Mouse (Mus musculus) layer of hippocampus, postnatal 10 days (tissue): ENCODE results near the gene Gbp4. TPM values are rescaled to one million over a fixed set of nuclear protein-coding genes. Genes with fewer than 3 reads are reported as not detected.
"Not testable (repeated sequence)": the region's sequence is repeated elsewhere in the genome, so short reads cannot be mapped to it uniquely, and the experiment has no call there.

Experiments
- DNase-seq, 2 experiments: peaks; one replicate each; pipeline ENCODE4 v3.0.0; 2021; ENCODE audit warnings: low spot score in 2 of 2
- long read RNA-seq: library from polyadenylated mRNA; stranded (forward); transcript quantifications from one replicate; pipeline ENCODE4 v2.0.0, GENCODE M21; 2023
- total RNA-seq, 2 experiments: library from RNA; stranded (reverse); gene quantifications; 2 replicates each; pipeline ENCODE4 v1.2.3; 2021

The Gbp4 gene
- total RNA-seq, result under 1 TPM; 0.29 to 0.80 TPM
- long read RNA-seq, result 0 reads

GRCm38 (mm10) chr5:105139409-105140088 lies at the start of gene Gbp4, which contains the start of the genes Gbp9 and Gbp8:
TSS of gene Gbp4 (minus strand) at chr5:105139586.
TSS of gene Gbp9 (minus strand) at chr5:105139539.
TSS of gene Gbp8 (minus strand) at chr5:105139540.
- DNase-seq, result not testable (repeated sequence)

GRCm38 (mm10) chr5:105181446-105181845 lies 42.1 kb upstream of the Gbp4 start:
- DNase-seq, result no peak

DNA sequence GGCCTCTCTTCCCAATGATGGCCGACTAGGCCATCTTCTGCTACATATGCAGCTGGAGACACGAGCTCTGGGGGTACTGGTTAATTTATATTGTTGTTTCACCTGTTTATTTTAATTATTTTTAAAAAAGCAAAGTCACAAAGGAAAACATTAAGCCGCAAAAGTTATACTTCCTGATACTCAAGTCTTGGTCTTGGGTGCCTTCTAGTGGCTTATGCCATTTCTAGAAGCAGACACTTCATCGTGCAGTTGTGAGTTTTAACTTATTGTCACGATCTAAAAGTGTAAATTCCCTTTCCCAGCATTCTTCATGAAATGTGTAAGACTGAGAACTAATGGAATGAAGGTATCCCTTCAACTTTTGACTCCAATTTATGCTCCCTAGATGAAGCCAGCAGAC lies 17.2 kb upstream of the Gbp4 start:
- no peak for DNase-seq

DNA sequence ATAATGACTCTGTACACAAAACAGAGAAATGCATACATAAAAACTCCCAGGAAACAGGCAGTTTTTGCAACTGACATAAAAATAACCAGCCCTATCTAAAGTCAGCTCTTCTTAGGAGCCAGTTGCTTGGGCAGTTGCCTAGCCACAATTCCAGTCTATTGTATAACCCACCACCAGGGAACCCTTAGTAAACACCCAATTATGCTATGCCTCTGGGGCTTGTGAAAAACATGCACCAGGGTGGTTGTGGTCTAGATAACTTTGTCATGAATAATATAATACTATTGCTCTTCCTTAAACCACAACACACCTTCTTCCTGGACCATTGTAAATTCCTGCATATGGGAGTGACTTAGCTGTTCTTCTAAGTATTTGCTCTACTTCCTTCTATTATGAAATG lies 14.7 kb upstream of the Gbp4 start:
- DNase-seq, result no peak

GRCm38 (mm10) chr5:105148062-105148461 lies 8.7 kb upstream of the Gbp4 start:
- not testable (repeated sequence) for DNase-seq

DNA sequence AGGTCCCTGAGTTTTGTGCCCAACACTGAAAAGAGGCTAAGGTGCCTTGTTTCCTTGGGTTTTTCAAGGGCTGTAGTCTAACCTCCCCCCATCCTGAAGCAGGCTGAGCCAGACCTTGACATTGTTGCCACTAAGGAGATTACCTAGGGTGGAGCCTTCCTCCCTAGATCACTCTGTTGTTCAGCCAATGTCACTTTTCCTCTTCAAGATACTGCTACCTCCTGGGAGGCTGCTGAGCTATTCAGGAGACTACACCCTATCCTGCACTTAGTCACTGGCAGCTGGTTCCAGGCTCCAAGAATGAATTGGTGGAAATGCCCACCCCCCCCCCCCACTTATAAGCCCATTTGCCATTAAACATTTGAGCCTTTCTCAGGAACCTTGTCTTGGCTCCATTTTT lies 7.1 kb upstream of the Gbp4 start:
- no peak for DNase-seq

- not testable (repeated sequence) for DNase-seq
These were observed 6.3 kb upstream of the Gbp4 start for GRCm38 (mm10) chr5:105145731-105146130.

- not testable (repeated sequence) for DNase-seq
These were observed 864 bp upstream of the Gbp4 start for GRCm38 (mm10) chr5:105140089-105140810.

DNA sequence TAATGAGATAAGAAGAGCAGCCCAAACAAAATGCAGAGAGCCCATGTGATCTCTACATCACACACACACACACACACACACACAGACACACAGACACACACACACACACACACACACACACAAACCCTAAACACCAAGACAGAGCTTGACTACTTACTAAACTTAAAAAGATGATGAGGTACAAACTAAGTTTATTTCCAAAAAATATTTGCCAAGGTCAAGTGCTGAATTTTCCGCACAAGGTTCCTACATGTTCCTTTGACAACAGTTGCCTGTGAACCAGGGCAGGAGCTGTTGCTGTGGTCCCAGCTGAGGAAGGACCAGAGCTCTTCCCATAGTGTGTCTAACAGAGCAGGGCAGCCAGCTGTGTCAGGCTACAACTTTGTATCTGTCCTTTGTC lies 480 bp downstream of the Gbp4 start:
- no peak for DNase-seq

DNA sequence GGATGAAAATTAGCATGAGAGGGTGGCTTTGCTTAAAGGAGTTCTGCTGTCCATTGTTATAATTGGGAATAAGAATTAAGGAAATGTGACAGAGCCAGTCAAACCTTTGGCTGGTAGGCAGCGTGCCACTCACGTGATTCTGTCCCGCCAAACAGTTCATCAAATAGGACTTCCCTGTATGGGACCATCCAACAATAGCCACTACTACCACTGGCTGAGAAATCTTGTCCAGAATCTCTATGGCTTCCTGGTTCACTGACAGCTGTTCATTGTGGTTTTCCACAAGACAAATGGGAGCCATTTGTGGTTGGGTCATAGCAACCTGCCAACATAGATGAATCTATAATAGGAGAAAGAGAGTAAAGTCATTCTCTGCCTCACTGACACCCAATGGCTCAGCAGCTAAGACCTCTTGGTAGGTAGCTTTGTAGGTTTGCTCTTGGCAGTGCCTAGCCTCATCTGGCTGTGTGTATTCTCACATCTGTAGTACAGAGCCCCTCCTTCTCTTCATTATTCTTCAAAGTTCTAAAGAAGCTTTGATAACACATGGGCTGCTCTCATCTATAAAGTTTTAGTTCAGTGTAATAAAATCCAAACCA lies 2.6 kb downstream of the Gbp4 start:
- not testable (repeated sequence) for DNase-seq

- not testable (repeated sequence) for DNase-seq
These were observed 17.7 kb downstream of the Gbp4 start for GRCm38 (mm10) chr5:105121731-105122130.

DNA sequence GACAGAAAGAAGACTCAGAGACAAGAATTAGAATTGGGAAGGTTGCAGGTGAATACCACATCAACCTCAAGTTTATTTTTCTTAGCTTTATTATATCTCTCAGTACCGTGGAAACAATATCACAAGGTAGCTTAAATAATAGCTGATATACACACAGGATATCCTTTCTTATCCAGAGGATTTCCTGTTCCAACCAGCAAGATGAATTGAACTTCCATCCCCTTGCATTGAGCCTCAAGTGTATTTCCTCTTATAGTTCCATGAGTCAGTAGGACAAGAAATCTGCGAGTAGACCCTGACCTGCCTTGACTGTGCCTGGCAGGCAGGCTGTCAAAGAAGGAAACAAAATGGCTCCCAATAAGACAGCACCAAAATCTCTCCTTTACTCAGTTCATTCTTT lies 23.6 kb downstream of the Gbp4 start:
- DNase-seq, result no peak

GRCm38 (mm10) chr5:105114696-105115095 lies 24.7 kb downstream of the Gbp4 start:
- no peak for DNase-seq

- no peak for DNase-seq
These were observed 25.7 kb downstream of the Gbp4 start for GRCm38 (mm10) chr5:105113656-105114055.

GRCm38 (mm10) chr5:105110271-105110852 lies 29.0 kb downstream of the Gbp4 start:
- DNase-seq, result peak; percentile 6 to 16

- not testable (repeated sequence) for DNase-seq
These were observed 29.6 kb downstream of the Gbp4 start for GRCm38 (mm10) chr5:105109775-105110174.

DNA sequence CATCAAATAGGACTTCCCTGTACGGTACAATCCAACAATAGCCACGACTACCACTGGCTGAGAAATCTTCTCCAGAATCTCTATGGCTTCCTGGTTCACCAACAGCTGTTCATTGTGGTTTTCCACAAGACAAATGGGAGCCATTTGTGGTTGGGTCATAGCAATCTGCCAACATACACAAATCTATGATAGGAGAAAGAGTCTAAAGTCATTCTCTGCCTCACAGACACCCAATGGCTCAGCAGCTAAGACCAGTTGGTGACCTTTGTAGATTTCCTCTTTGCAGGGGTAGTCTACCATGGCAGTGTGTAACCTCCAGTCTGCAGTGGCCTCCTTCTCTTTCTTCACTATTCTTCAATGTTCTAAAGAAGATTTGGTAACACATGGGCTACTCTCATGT lies 33.7 kb downstream of the Gbp4 start:
- DNase-seq, result not testable (repeated sequence)

DNA sequence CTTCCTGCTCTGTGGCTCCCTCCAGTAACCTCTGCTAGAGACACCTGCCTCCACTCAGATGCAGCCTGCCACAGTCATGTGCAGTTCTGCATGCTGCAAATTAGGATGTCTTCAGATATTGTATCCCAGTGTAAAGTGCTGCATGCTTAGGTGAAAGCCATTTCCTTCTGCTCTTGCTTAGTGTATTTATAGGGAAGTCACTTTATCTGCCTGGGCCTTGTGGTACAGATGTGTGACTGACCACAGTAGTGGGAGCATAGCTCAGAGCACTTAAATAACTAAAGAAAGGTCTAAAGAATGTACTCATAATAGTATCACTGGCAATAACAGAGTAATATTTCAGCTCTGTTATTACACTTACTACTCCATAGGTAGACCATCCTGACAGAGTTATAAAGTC lies 57.5 kb downstream of the Gbp4 start:
- no peak for DNase-seq

DNA sequence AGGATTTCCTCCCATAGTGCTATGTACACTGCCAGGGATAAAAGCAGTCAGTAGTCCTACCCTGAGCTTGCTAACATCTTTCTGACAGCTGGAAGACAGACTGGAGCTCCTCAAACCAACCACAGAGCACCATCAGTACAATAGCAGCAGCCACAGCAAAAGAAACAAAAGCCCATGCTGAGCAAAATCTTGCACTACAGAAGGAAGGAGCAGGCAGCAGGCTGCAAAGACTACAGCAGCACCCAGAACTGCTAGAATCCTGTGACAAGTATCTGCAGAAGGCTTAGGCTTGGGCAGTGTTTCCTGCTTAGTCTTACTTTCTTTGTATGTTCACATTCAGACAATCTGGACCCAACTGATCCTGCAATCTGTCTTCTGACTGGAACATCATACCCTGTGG lies 71.0 kb downstream of the Gbp4 start:
- not testable (repeated sequence) for DNase-seq
